Mouse (Mus musculus) CH12.LX (cell line): Measurements from ENCODE around the gene Gnb1.

Experiments used
- CHD2 ChIP-seq: IDR thresholded peaks from 2 replicates; pipeline ENCODE4 v1.6.1; 2011; ENCODE audit warnings: low read length, improper control_type of control experiment
- CTCF ChIP-seq, 2 experiments: IDR thresholded peaks in 1 of 2; conservative IDR thresholded peaks in 1 of 2; 2 replicates each; pipeline ENCODE4 v1.5.1; 2011 to 2012; ENCODE audit warnings: low read depth in 2 of 2, low read length in 2 of 2, improper control_type of control experiment in 1 of 2, inconsistent platforms in 1 of 2, mild to moderate bottlenecking in 1 of 2, moderate library complexity in 1 of 2
- E2F4 ChIP-seq: IDR thresholded peaks from 2 replicates; pipeline ENCODE4 v1.6.1; 2011; ENCODE audit warnings: low read depth, low read length, improper control_type of control experiment; ENCODE audit not compliant: insufficient replicate concordance
- ELF1 ChIP-seq: IDR thresholded peaks from 2 replicates; pipeline ENCODE4 v1.6.1; 2014; ENCODE audit warnings: low read depth, mild to moderate bottlenecking, inconsistent platforms, low read length, improper control_type of control experiment
- EP300 ChIP-seq: IDR thresholded peaks from 2 replicates; pipeline ENCODE4 v1.6.1; 2011; ENCODE audit warnings: low read length, improper control_type of control experiment
- MAFK ChIP-seq: IDR thresholded peaks from 2 replicates; pipeline ENCODE4 v1.6.1; 2011; ENCODE audit warnings: low read length, improper control_type of control experiment; ENCODE audit not compliant: insufficient replicate concordance
- MXI1 ChIP-seq: IDR thresholded peaks from 2 replicates; pipeline ENCODE4 v1.6.1; 2011; ENCODE audit warnings: mild to moderate bottlenecking, low read depth, low read length, improper control_type of control experiment
- NELFE ChIP-seq: IDR thresholded peaks from 2 replicates; pipeline ENCODE4 v1.6.1; 2011; ENCODE audit warnings: low read depth, low read length, improper control_type of control experiment
- POLR2A ChIP-seq: IDR thresholded peaks from 2 replicates; pipeline ENCODE4 v1.6.1; 2011; ENCODE audit warnings: low read depth, mild to moderate bottlenecking, improper control_type of control experiment, low read length
- RAD21 ChIP-seq: IDR thresholded peaks from 2 replicates; pipeline ENCODE4 v1.6.1; 2011; ENCODE audit warnings: low read depth, mild to moderate bottlenecking, low read length, improper control_type of control experiment, moderate library complexity
- RCOR1 ChIP-seq: conservative IDR thresholded peaks from 2 replicates; pipeline ENCODE4 v1.6.1; 2012; ENCODE audit warnings: low read depth, mild to moderate bottlenecking, inconsistent platforms, low read length, improper control_type of control experiment
- SMC3 ChIP-seq: IDR thresholded peaks from 2 replicates; pipeline ENCODE4 v1.6.1; 2011; ENCODE audit warnings: low read depth, low read length, improper control_type of control experiment
- USF1 ChIP-seq: IDR thresholded peaks from 2 replicates; pipeline ENCODE4 v1.6.1; 2014; ENCODE audit warnings: low read depth, mild to moderate bottlenecking, inconsistent platforms, low read length, improper control_type of control experiment
- ZC3H11A ChIP-seq: IDR thresholded peaks from 2 replicates; pipeline ENCODE4 v1.6.1; 2012; ENCODE audit warnings: low read depth, mild to moderate bottlenecking, inconsistent platforms, low read length, improper control_type of control experiment

- TF ChIP-seq CTCF (conservative IDR thresholded peaks at IDR 0.05 in 1 of 2, IDR thresholded peaks at IDR 0.05 in 1 of 2; ENCODE audit: low read depth in 2 of 2, low read length in 2 of 2) (no peak), POLR2A (no peak), ZC3H11A (no peak), SMC3 (no peak), EP300 (no peak), CHD2 (no peak), E2F4 (no peak), MXI1 (no peak), RCOR1 (no peak), MAFK (no peak), USF1 (no peak), RAD21 (no peak), NELFE (no peak), ELF1 (no peak)
Observed at GRCm38 (mm10) chr4:155517948-155518517, 26.9 kb downstream of the Gnb1 start.
